Mouse (Mus musculus): ENCODE measurements around the gene Zfp106. TPM values are rescaled to one million over a fixed set of nuclear protein-coding genes. Genes with fewer than 3 reads are reported as not detected.

Zfp106 gene
- polyA plus RNA-seq, 1 experiment from 2014 or later = 22.7 TPM

- Histone ChIP-seq H3K36me3 (ENCODE audit: control insufficient read depth, insufficient read depth, low read length) (no peaks in the 10 kb centered on the region), H3K4me1 (replicated peaks; ENCODE audit: control insufficient read depth, insufficient read depth) (no peaks in the 10 kb centered on the region; the same call in 1 of the 2 replicates), H3K27me3 (ENCODE audit: control insufficient read depth, insufficient read depth, low read length) (no peaks in the 10 kb centered on the region), H3K9ac (ENCODE audit: low read length) (peak overlapping the region; percentile 94), H3K9me3 (ENCODE audit: control insufficient read depth, low read length) (no peaks in the 10 kb centered on the region), H3K27ac (replicated peaks) (peak overlapping the region; percentile 69; the same call in 1 of the 2 replicates), H3K4me3 (ENCODE audit: low read depth, low read length) (peak overlapping the region; percentile 98), H3K4me2 (replicated peaks; ENCODE audit: low read depth) (peak overlapping the region; percentile 61)
- no peak for DNase-seq (ENCODE audit: low spot score)
- TF ChIP-seq EP300 (optimal IDR thresholded peaks at IDR 0.05) = no peak
- no peak for TF ChIP-seq CTCF (IDR thresholded peaks at IDR 0.05; ENCODE audit: low read depth)
- ATAC-seq (ENCODE audit: low FRiP score, low TSS enrichment) = no peak
- 16% methylated on average over 9 of the region's 9 CpGs for WGBS
These were observed 796 bp downstream of the Zfp106 start for GRCm38 (mm10) chr2:120562859-120563234.

- no peak for TF ChIP-seq EP300 (optimal IDR thresholded peaks at IDR 0.05)
- no peak for TF ChIP-seq CTCF (IDR thresholded peaks at IDR 0.05; ENCODE audit: low read depth)
- H3K4me3 ChIP-seq (ENCODE audit: low read depth, low read length) = no peak overlapping the region
- H3K9ac ChIP-seq (ENCODE audit: low read length) = no peak overlapping the region
- ATAC-seq (ENCODE audit: low FRiP score, low TSS enrichment) (no peak), DNase-seq (ENCODE audit: low spot score) (no peak)
- H3K4me2 ChIP-seq (replicated peaks; ENCODE audit: low read depth) = no peak overlapping the region
- 71% methylated on average over 1 of the region's 1 CpGs for WGBS
- H3K27me3 ChIP-seq (ENCODE audit: control insufficient read depth, insufficient read depth, low read length) = no peaks in the 10 kb centered on the region
- H3K27ac ChIP-seq (replicated peaks) = no peak overlapping the region
- H3K36me3 ChIP-seq (ENCODE audit: control insufficient read depth, insufficient read depth, low read length) = no peaks in the 10 kb centered on the region
- no peaks in the 10 kb centered on the region for H3K9me3 ChIP-seq (ENCODE audit: control insufficient read depth, low read length)
- no peaks in the 10 kb centered on the region; the same call in 1 of the 2 replicates for H3K4me1 ChIP-seq (replicated peaks; ENCODE audit: control insufficient read depth, insufficient read depth)
These were observed 2.1 kb downstream of the Zfp106 start for GRCm38 (mm10) chr2:120561524-120561923.

- no peaks in the 10 kb centered on the region for H3K27me3 ChIP-seq (ENCODE audit: control insufficient read depth, insufficient read depth, low read length)
- no peak overlapping the region for H3K4me2 ChIP-seq (replicated peaks; ENCODE audit: low read depth)
- H3K4me1 ChIP-seq (replicated peaks; ENCODE audit: control insufficient read depth, insufficient read depth) = no peaks in the 10 kb centered on the region; the same call in 1 of the 2 replicates
- H3K27ac ChIP-seq (replicated peaks) = no peak overlapping the region
- TF ChIP-seq EP300 (optimal IDR thresholded peaks at IDR 0.05) = no peak
- TF ChIP-seq CTCF (IDR thresholded peaks at IDR 0.05; ENCODE audit: low read depth) = no peak
- H3K9ac ChIP-seq (ENCODE audit: low read length) = no peak overlapping the region
- H3K4me3 ChIP-seq (ENCODE audit: low read depth, low read length) = no peak overlapping the region
- no peaks in the 10 kb centered on the region for H3K9me3 ChIP-seq (ENCODE audit: control insufficient read depth, low read length)
- DNase-seq (ENCODE audit: low spot score) (no peak), ATAC-seq (ENCODE audit: low FRiP score, low TSS enrichment) (no peak)
- H3K36me3 ChIP-seq (ENCODE audit: control insufficient read depth, insufficient read depth, low read length) = no peaks in the 10 kb centered on the region
- 69% methylated on average over 3 of the region's 3 CpGs for WGBS
These were observed 4.8 kb downstream of the Zfp106 start for GRCm38 (mm10) chr2:120558813-120559212.

- TF ChIP-seq CTCF (IDR thresholded peaks at IDR 0.05; ENCODE audit: low read depth) (no peak), EP300 (optimal IDR thresholded peaks at IDR 0.05) (no peak)
- H3K9me3 ChIP-seq (ENCODE audit: control insufficient read depth, low read length) = no peaks in the 10 kb centered on the region
- H3K4me2 ChIP-seq (replicated peaks; ENCODE audit: low read depth) = no peak overlapping the region
- no peaks in the 10 kb centered on the region for H3K27me3 ChIP-seq (ENCODE audit: control insufficient read depth, insufficient read depth, low read length)
- 35% methylated on average over 3 of the region's 3 CpGs for WGBS
- DNase-seq (ENCODE audit: low spot score) (no peak), ATAC-seq (ENCODE audit: low FRiP score, low TSS enrichment) (peak; percentile 71; the same call in 1 of the 2 replicates)
- H3K9ac ChIP-seq (ENCODE audit: low read length) = no peak overlapping the region
- no peak overlapping the region for H3K27ac ChIP-seq (replicated peaks)
- H3K4me3 ChIP-seq (ENCODE audit: low read depth, low read length) = no peak overlapping the region
- H3K4me1 ChIP-seq (replicated peaks; ENCODE audit: control insufficient read depth, insufficient read depth) = no peaks in the 10 kb centered on the region; the same call in 1 of the 2 replicates
- H3K36me3 ChIP-seq (ENCODE audit: control insufficient read depth, insufficient read depth, low read length) = no peaks in the 10 kb centered on the region
These were observed 6.8 kb downstream of the Zfp106 start for GRCm38 (mm10) chr2:120556868-120557267.

GRCm38 (mm10) chr2:120544732-120545131 lies 18.9 kb downstream of the Zfp106 start:
- Histone ChIP-seq H3K4me1 (replicated peaks; ENCODE audit: control insufficient read depth, insufficient read depth) (no peaks in the 10 kb centered on the region), H3K27ac (replicated peaks) (no peak overlapping the region), H3K4me2 (replicated peaks; ENCODE audit: low read depth) (no peak overlapping the region), H3K4me3 (ENCODE audit: low read depth, low read length) (no peak overlapping the region), H3K9ac (ENCODE audit: low read length) (no peak overlapping the region), H3K36me3 (ENCODE audit: control insufficient read depth, insufficient read depth, low read length) (no peaks in the 10 kb centered on the region), H3K27me3 (ENCODE audit: control insufficient read depth, insufficient read depth, low read length) (no peaks in the 10 kb centered on the region), H3K9me3 (ENCODE audit: control insufficient read depth, low read length) (no peaks in the 10 kb centered on the region)
- 97% methylated on average over 2 of the region's 2 CpGs for WGBS
- DNase-seq (ENCODE audit: low spot score) (no peak), ATAC-seq (ENCODE audit: low FRiP score, low TSS enrichment) (no peak)
- no peak for TF ChIP-seq EP300 (optimal IDR thresholded peaks at IDR 0.05)
- no peak for TF ChIP-seq CTCF (IDR thresholded peaks at IDR 0.05; ENCODE audit: low read depth)

- H3K27me3 ChIP-seq (ENCODE audit: control insufficient read depth, insufficient read depth, low read length) = no peaks in the 10 kb centered on the region
- WGBS = 19% methylated on average over 1 of the region's 1 CpGs
- H3K4me1 ChIP-seq (replicated peaks; ENCODE audit: control insufficient read depth, insufficient read depth) = no peaks in the 10 kb centered on the region
- no peak overlapping the region for H3K9ac ChIP-seq (ENCODE audit: low read length)
- H3K36me3 ChIP-seq (ENCODE audit: control insufficient read depth, insufficient read depth, low read length) = peaks cover 2% of the 10 kb centered on the region; the same call in 1 of the 2 replicates
- H3K4me3 ChIP-seq (ENCODE audit: low read depth, low read length) = no peak overlapping the region
- peak overlapping the region; percentile 41; the same call in 1 of the 2 replicates for H3K27ac ChIP-seq (replicated peaks)
- no peaks in the 10 kb centered on the region for H3K9me3 ChIP-seq (ENCODE audit: control insufficient read depth, low read length)
- DNase-seq (ENCODE audit: low spot score) (peak; percentile 37), ATAC-seq (ENCODE audit: low FRiP score, low TSS enrichment) (peak; percentile 85)
- TF ChIP-seq EP300 (optimal IDR thresholded peaks at IDR 0.05) (peak; percentile 35), CTCF (IDR thresholded peaks at IDR 0.05; ENCODE audit: low read depth) (no peak)
- 0 out of 2 replicates have a peak overlapping the region, but pooled peaks have one; percentile 9 for H3K4me2 ChIP-seq (replicated peaks; ENCODE audit: low read depth)
These were observed 23.9 kb downstream of the Zfp106 start for GRCm38 (mm10) chr2:120539778-120540208.

All from stomach, postnatal 0 days (tissue).